Comparison of ENCODE assay signal across 18 mouse cellular contexts in the genomic region with DNA sequence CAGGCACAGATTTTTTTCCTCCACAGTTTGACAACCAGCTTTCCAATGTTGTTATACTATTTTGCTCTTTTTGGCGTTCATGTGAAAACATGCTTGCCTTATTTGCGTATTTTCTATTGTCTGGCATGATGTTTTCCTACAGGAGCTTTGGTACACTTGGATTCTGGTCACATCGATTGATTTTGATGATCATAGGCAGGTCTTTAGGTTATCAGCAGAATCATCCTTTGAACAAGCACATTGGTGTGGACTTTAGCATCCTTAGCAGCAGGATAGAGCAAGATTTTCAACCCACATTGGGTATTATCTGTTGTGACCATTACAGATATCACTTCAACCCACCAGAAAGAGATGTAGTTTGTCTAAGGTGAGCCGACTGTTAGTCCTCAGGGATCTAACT.
DNase-seq lines count a peak whose midpoint lies in the region; ATAC-seq lines count a peak whose summit lies in the region.
"Had no signal": no experiment of that assay in that cellular context is flagged by ENCODE, and none has a peak within 500 bp of the region (broad histone marks: within the 10 kb centered on the region; RNA-seq: fewer than 3 reads in every experiment).

No protein-coding gene starts in this region.

- H3K27ac ChIP-seq in forebrain, embryonic 15.5 days (replicated peaks), result no peak overlapping the region
- H3K27ac ChIP-seq in forebrain, embryonic 10.5 days, result no peak overlapping the region
- H3K27ac ChIP-seq in embryonic facial prominence, embryonic 13.5 days, result peak overlapping the region; percentile 60; the same call in 1 of the 2 replicates
- 0 out of 2 replicates have a peak overlapping the region, but pooled peaks have one; percentile 39 for H3K27ac ChIP-seq in embryonic facial prominence, embryonic 15.5 days (replicated peaks)
- no peak overlapping the region for H3K27ac ChIP-seq in intestine, embryonic 16.5 days (ENCODE audit: low read length)
- H3K27ac ChIP-seq: forebrain, embryonic 13.5 days had no signal

- H3K9me3 ChIP-seq in forebrain, embryonic 15.5 days, result no peaks in the 10 kb centered on the region
- H3K9me3 ChIP-seq in forebrain, embryonic 10.5 days, result no peaks in the 10 kb centered on the region
- H3K9me3 ChIP-seq in embryonic facial prominence, embryonic 13.5 days, result no peaks in the 10 kb centered on the region
- H3K9me3 ChIP-seq in embryonic facial prominence, embryonic 15.5 days (replicated peaks), result no peaks in the 10 kb centered on the region
- H3K9me3 ChIP-seq in intestine, embryonic 16.5 days (ENCODE audit: control insufficient read depth, low read length), result no peaks in the 10 kb centered on the region
- H3K9me3 ChIP-seq: forebrain, embryonic 13.5 days had no signal

- no peak for DNase-seq in forebrain, embryonic 10.5 days (ENCODE audit: extremely low spot score, low spot score)
- DNase-seq: adrenal gland, adult 2 months; adrenal gland, postnatal 10 days; adrenal gland, postnatal 25 days; cerebellum, adult 11 months; cerebellum, adult 18-20 months; cerebellum, adult 8-10 months; cerebellum, adult 9-11 months; cerebellum, postnatal 14 days; cerebellum, postnatal 36 days; embryo, embryonic 11 days had no signal

- no peaks in the 10 kb centered on the region for H3K36me3 ChIP-seq in forebrain, embryonic 15.5 days
- no peaks in the 10 kb centered on the region for H3K36me3 ChIP-seq in forebrain, embryonic 10.5 days (replicated peaks)
- H3K36me3 ChIP-seq in embryonic facial prominence, embryonic 13.5 days, result no peaks in the 10 kb centered on the region
- no peaks in the 10 kb centered on the region for H3K36me3 ChIP-seq in embryonic facial prominence, embryonic 15.5 days
- H3K36me3 ChIP-seq in intestine, embryonic 16.5 days (ENCODE audit: control insufficient read depth, insufficient read depth, low read length), result no peaks in the 10 kb centered on the region

- H3K4me1 ChIP-seq in forebrain, embryonic 15.5 days, result peaks cover 9% of the 10 kb centered on the region; the same call in 1 of the 2 replicates
- peaks cover 8% of the 10 kb centered on the region; the same call in 1 of the 2 replicates for H3K4me1 ChIP-seq in forebrain, embryonic 10.5 days
- peaks cover 26% of the 10 kb centered on the region for H3K4me1 ChIP-seq in embryonic facial prominence, embryonic 13.5 days
- 0 out of 2 replicates have a peak, but pooled peaks cover 3% of the 10 kb centered on the region for H3K4me1 ChIP-seq in embryonic facial prominence, embryonic 15.5 days
- H3K4me1 ChIP-seq in intestine, embryonic 16.5 days (ENCODE audit: control insufficient read depth, insufficient read depth, low read length), result peaks cover 4% of the 10 kb centered on the region; the same call in 1 of the 2 replicates

- H3K27me3 ChIP-seq in forebrain, embryonic 15.5 days, result no peaks in the 10 kb centered on the region
- no peaks in the 10 kb centered on the region for H3K27me3 ChIP-seq in forebrain, embryonic 10.5 days (ENCODE audit: poor library complexity, severe bottlenecking)
- no peaks in the 10 kb centered on the region for H3K27me3 ChIP-seq in embryonic facial prominence, embryonic 13.5 days
- no peaks in the 10 kb centered on the region for H3K27me3 ChIP-seq in embryonic facial prominence, embryonic 15.5 days
- H3K27me3 ChIP-seq in intestine, embryonic 16.5 days (replicated peaks; ENCODE audit: control insufficient read depth, insufficient read depth, low read length), result no peaks in the 10 kb centered on the region
- H3K27me3 ChIP-seq: forebrain, embryonic 13.5 days had no signal

- 0 out of 2 replicates have a peak, but pooled peaks have one; percentile 6 for ATAC-seq in forebrain, embryonic 15.5 days (replicated peaks)
- ATAC-seq in embryonic facial prominence, embryonic 13.5 days (ENCODE audit: insufficient number of reproducible peaks, insufficient read depth, low FRiP score, low TSS enrichment, low read depth), result no peak
- no peak for ATAC-seq in embryonic facial prominence, embryonic 15.5 days (ENCODE audit: insufficient number of reproducible peaks, low FRiP score, low TSS enrichment, low read depth)
- ATAC-seq in intestine, embryonic 16.5 days, result no peak
- ATAC-seq: forebrain, embryonic 16.5 days had no signal

- 93% methylated on average over 4 of the region's 4 CpGs for WGBS in forebrain, embryonic 15.5 days
- 90% methylated on average over 4 of the region's 4 CpGs for WGBS in forebrain, embryonic 10.5 days
- WGBS in embryonic facial prominence, embryonic 13.5 days, result 96% methylated on average over 4 of the region's 4 CpGs
- 89% methylated on average over 4 of the region's 4 CpGs for WGBS in embryonic facial prominence, embryonic 15.5 days
- WGBS in intestine, embryonic 16.5 days, result 89% methylated on average over 4 of the region's 4 CpGs

- H3K4me3 ChIP-seq in forebrain, embryonic 15.5 days, result no peak overlapping the region
- no peak overlapping the region for H3K4me3 ChIP-seq in forebrain, embryonic 10.5 days
- H3K4me3 ChIP-seq in embryonic facial prominence, embryonic 13.5 days, result no peak overlapping the region
- H3K4me3 ChIP-seq in embryonic facial prominence, embryonic 15.5 days (replicated peaks), result no peak overlapping the region
- no peak overlapping the region for H3K4me3 ChIP-seq in intestine, embryonic 16.5 days (ENCODE audit: low read length)
- H3K4me3 ChIP-seq: erythroblast, embryonic 14.5 days; forebrain, embryonic 13.5 days had no signal

- no peak overlapping the region for H3K4me2 ChIP-seq in forebrain, embryonic 15.5 days (replicated peaks)
- H3K4me2 ChIP-seq in embryonic facial prominence, embryonic 13.5 days, result no peak overlapping the region
- no peak overlapping the region for H3K4me2 ChIP-seq in embryonic facial prominence, embryonic 15.5 days (replicated peaks)
- no peak overlapping the region for H3K4me2 ChIP-seq in intestine, embryonic 16.5 days (ENCODE audit: low read depth, low read length)
- H3K4me2 ChIP-seq: forebrain, embryonic 13.5 days had no signal

- no peak overlapping the region for H3K9ac ChIP-seq in forebrain, embryonic 15.5 days (replicated peaks)
- 0 out of 2 replicates have a peak overlapping the region, but pooled peaks have one; percentile 22 for H3K9ac ChIP-seq in embryonic facial prominence, embryonic 13.5 days
- H3K9ac ChIP-seq in embryonic facial prominence, embryonic 15.5 days, result no peak overlapping the region
- H3K9ac ChIP-seq in intestine, embryonic 16.5 days (ENCODE audit: low read depth, low read length), result no peak overlapping the region
- H3K9ac ChIP-seq: forebrain, embryonic 13.5 days had no signal

Comparison
In these comparisons a context has a peak if more than half of its experiments do, and no peak if none do; other contexts are left out.
1. H3K27ac ChIP-seq: peak in embryonic facial prominence, embryonic 13.5 days (single experiment) and embryonic facial prominence, embryonic 15.5 days (single experiment); none in forebrain, embryonic 15.5 days (single experiment), forebrain, embryonic 10.5 days (single experiment) and intestine, embryonic 16.5 days (single experiment).